Mouse (Mus musculus): ENCODE measurements around the gene Gart.
A peak's percentile ranks its signal among the peaks of the same experiment; 100 is the strongest.

Gene Gart

DNA sequence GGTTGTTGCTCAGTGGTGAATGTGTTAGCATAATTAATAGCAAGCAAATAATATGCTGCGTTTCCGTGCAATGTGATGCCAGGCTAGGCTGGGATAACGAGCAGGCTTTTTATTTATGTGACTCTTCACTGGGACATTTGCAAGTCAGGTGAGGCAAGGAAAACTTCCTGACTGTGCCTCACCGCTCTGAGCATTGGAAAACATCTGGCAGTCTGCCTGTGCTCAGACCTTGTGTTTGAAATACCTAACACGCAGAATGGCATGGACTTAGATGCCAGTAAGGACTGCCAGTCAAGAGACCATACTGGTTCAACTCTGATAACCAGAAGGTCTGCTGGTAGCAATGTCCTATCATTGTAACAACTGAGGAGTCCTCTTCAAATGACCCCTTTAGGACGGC, 41.6 kb downstream of the Gart start:
- DNase-seq = no peak

DNA sequence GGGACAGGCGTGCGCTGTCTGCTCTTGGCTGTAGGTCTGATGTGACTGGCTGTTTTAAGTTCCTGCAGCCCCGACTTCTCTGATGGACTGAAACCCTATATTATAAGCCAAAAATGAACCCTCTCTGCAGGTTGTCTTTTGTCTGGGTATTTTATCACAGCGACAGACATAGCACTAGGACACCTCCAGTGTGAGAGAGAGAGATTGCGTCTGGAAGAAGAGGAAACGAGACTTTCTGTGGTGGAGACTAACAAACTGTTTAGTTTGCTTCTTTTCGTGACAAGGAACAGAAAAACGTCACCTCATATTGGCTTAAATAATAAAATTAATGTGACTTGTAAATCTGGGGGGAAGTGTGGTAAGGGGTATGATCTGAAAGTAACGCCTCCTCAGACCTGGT, 45.1 kb downstream of the Gart start:
- no peak for DNase-seq

- DNase-seq = no peak
These were observed 45.7 kb downstream of the Gart start for GRCm38 (mm10) chr16:91601081-91601480.

GRCm38 (mm10) chr16:91599242-91599641, 47.5 kb downstream of the Gart start:
- no peak for DNase-seq

DNA sequence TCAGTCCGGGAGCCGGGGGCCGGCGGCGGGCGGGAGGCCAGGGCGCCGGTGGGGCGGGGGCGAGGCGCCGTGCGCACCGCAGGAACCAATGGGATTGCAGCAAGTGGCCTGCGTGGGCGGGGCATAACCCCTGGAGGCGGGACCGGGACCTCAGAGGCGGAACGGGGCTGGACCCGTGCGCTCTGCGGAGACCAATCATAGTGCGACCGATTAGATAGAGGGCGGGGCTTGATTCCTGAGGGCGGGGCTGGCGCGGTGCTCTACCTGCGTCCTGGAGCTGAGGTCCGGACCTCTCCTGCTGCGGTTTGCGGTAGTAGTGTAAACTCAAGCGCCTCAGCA, 49.1 kb downstream of the Gart start, which contains the start of gene Tmem50b:
Gene Tmem50b (minus strand): TSS at position 129 of the 339 bp plus-strand sequence.
- DNase-seq = peak; percentile 98

DNA sequence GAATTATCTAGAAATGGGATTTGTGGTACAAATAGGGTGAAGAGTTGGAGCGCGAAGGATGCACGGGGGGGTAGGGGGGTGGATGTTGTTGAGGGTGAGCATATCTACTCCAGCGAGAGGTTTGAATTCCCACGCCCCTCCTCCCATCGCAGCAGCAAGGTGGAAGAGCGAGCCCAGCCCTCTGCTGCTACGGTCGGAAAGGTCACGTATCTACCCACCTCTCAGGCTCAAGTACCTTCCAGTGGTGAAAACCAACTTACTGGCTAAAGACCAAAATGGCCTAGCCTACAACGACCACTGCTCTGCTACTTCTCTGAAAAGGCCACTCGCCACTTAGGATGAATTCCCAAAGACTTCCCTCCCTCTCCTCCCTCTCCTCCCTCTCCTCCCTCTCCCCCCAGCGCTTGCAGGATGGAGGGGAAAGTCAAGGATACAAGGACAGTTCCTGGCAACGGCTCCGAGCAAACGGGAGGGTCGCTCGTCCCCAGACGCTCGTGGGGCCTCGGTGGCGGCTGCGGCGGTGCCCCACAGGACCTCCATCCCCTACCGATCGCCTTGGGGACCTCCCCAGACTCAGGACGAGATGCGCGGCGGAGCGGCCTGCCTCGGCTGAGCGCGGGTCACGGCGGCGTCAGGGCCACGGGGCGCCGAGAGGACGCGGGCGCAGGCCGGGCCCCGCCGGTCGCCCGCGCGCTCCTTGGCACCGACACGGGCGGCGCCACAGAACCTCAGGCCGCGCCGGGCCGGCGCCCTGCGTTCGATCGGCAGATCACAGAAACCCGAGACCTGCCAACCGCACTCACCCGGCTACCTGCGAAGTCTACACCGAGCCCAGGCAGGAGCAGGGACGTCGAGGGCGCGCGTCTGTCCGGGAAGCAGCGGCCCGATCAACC, 49.7 kb downstream of the Gart start:
- peak; percentile 38 for DNase-seq

- no peak for DNase-seq
These were observed 50.4 kb downstream of the Gart start for GRCm38 (mm10) chr16:91596397-91596778.

DNA sequence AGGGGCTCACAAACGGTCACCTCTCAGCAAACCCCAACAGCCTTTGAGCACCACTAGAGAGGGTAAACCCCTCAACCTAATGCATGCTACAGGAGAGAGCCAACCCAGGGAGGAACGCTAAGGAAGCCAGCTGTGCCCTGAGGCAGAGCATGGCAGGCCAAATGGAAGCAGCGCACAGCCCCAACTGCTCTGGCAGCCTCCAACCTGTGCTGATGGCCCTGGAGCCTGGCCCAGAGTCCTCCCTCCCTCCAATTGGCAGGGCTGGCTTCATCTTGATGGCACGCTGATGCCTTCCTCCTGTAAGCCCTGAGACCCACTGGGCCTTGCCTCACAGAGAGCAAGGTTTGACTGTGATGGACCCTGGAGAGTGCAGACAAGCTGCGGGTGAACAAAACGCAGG, 51.7 kb downstream of the Gart start:
- DNase-seq = peak; percentile 26

DNA sequence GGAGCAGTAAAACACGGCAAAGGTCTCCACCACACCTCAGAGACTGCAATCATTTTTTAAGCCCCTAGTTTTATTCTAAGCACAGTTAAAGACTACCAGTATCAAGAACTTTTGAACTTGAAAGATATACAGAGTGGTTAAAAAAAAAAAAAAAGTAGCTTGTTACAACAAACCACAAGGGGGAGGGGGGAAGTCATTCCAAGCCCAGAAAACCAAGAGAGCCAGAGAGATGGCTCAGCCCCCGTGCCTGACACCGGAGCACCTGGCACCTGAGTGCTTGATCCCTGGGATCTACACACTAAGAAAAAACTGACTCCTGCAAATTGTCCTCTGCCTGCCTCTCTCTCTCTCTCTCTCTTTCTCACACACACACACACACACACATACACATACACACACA, 53.5 kb downstream of the Gart start:
- DNase-seq = no peak

GRCm38 (mm10) chr16:91592162-91592561, 54.6 kb downstream of the Gart start:
- DNase-seq = no peak

DNA sequence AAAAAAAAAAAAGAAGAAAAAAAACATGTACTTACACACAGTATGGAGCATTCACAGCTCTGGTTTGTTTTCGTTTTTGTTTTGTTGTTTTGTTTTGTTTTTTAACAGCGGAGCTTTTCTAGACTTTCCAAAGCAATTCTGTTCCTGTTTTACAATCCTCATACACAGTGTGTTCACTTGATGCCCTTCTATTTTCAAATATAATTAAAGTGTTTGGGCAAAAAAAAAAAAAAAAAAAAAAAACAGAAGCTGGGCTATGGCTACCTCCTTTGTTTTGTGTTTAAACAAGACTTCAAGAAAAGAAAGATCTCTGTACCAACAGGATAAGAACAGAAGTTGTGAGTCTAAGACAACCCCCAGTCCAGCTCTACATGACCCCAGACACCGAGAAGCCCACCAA, 58.0 kb downstream of the Gart start:
- DNase-seq = no peak

GRCm38 (mm10) chr16:91587730-91588453, 58.9 kb downstream of the Gart start:
- no peak for DNase-seq

- no peak for DNase-seq
These were observed 60.5 kb downstream of the Gart start for GRCm38 (mm10) chr16:91586244-91586643.

- DNase-seq = no peak
These were observed 61.1 kb downstream of the Gart start for GRCm38 (mm10) chr16:91585617-91586016.

DNA sequence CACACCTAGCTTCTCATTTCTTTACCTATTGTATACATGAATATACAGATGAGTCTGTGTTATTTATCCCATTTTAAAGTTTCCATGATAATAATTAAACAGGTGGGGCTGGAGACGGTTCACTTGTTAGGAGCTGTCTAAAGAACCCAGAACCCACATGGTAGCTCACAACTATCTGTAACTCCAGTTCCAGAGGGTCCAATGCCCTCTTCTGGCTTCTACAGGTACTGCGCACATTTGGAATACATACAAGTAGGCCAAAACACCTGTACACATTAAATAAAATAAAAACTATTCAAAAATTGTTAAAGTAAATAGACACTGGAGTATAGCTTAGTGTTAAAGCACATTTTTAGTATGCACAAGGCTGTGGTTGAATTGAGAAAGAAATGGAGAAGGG, 64.4 kb downstream of the Gart start:
- peak; percentile 48 for DNase-seq

- DNase-seq = peak; percentile 25
These were observed 67.6 kb downstream of the Gart start for GRCm38 (mm10) chr16:91578980-91579720.

DNA sequence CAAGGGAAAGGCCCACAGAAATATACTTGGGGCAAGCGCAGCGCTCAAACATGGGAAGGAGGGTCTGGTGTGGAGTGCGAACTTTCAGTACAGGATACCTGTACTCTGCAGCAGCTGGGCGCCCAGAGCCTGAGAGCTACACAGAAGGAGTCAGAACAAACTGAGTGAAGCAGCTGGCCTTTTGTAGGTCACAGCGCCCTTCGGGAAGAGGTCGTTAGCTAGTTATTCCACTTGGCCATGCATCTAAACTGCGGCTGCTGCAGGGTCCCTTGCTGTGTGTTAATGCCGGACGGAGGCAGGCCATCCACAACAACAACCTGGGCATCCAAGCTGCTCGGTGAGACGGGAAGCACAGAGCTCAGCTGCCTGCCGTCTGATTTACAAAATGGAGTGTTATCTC, 71.6 kb downstream of the Gart start:
- DNase-seq = no peak
